ENCODE assay signal across 16 mouse cellular contexts in genomic region chrX:103644301-103644700, GRCm38 (mm10). TPM values are rescaled to one million over a fixed set of nuclear protein-coding genes. Genes with fewer than 3 reads are reported as not detected.
"Had no signal": no experiment of that assay in that cellular context is flagged by ENCODE, and none has a peak within 500 bp of the region (broad histone marks: within the 10 kb centered on the region; RNA-seq: fewer than 3 reads in every experiment).

No protein-coding gene starts in this region.

- H3K4me2 ChIP-seq: limb, embryonic 12.5 days; liver, embryonic 11.5 days; lung, embryonic 15.5 days; midbrain, embryonic 12.5 days had no signal

- H3K9me3 ChIP-seq: limb, embryonic 12.5 days; lung, embryonic 15.5 days; midbrain, embryonic 12.5 days had no signal

- H3K36me3 ChIP-seq: limb, embryonic 12.5 days; lung, embryonic 15.5 days; midbrain, embryonic 12.5 days had no signal

- H3K27ac ChIP-seq: hindbrain, postnatal 0 days; limb, embryonic 12.5 days; lung, embryonic 15.5 days; midbrain, embryonic 12.5 days had no signal

- H3K4me3 ChIP-seq: limb, embryonic 12.5 days; lung, embryonic 15.5 days; midbrain, embryonic 12.5 days had no signal

- H3K27me3 ChIP-seq: lung, embryonic 15.5 days had no signal

- DNase-seq: layer of hippocampus, postnatal 36 days; right cerebral cortex, postnatal 14 days; thymus, postnatal 36 days had no signal

- H3K4me1 ChIP-seq: limb, embryonic 12.5 days; lung, embryonic 15.5 days; midbrain, embryonic 12.5 days had no signal

- H3K9ac ChIP-seq: limb, embryonic 12.5 days; lung, embryonic 15.5 days; midbrain, embryonic 12.5 days had no signal

- ATAC-seq: hindbrain, postnatal 0 days had no signal

RNA-seq across cellular contexts. Expression of gene Zcchc13, which starts 13.9 kb away (rescaled TPM):
- total RNA-seq: hindbrain, postnatal 0 days; layer of hippocampus, postnatal 36 days; left cerebral cortex, postnatal 36 days; megakaryocyte-erythroid progenitor cell, adult 5-6 weeks; midbrain, postnatal 0 days had no signal
- polyA plus RNA-seq: hindbrain, postnatal 0 days; intestine, embryonic 14.5 days; limb, embryonic 12.5 days; liver, embryonic 11.5 days; liver, embryonic 16.5 days; lung, embryonic 15.5 days; midbrain, embryonic 12.5 days; midbrain, postnatal 0 days; neural tube, embryonic 14.5 days; stomach, embryonic 16.5 days; thymus, postnatal 0 days had no signal
